Mouse (Mus musculus) layer of hippocampus, adult 11-12 months (tissue): Measurements from ENCODE around the gene Hist2h2ac.
A peak's percentile ranks its signal among the peaks of the same experiment; 100 is the strongest.
"Not testable (repeated sequence)": the region's sequence is repeated elsewhere in the genome, so short reads cannot be mapped to it uniquely, and the experiment has no call there.

Source experiments
- DNase-seq: peaks from one replicate; pipeline ENCODE4 v3.0.0; 2022; ENCODE audit warnings: low spot score

The Hist2h2ac gene

GRCm38 (mm10) chr3:96220765-96221639 is at the start of gene Hist2h2ac, which contains the start of gene Hist2h2be:
TSS of gene Hist2h2ac (minus strand) at chr3:96220880.
TSS of gene Hist2h2be (plus strand) at chr3:96221119.
- DNase-seq, result peak; percentile 91

DNA sequence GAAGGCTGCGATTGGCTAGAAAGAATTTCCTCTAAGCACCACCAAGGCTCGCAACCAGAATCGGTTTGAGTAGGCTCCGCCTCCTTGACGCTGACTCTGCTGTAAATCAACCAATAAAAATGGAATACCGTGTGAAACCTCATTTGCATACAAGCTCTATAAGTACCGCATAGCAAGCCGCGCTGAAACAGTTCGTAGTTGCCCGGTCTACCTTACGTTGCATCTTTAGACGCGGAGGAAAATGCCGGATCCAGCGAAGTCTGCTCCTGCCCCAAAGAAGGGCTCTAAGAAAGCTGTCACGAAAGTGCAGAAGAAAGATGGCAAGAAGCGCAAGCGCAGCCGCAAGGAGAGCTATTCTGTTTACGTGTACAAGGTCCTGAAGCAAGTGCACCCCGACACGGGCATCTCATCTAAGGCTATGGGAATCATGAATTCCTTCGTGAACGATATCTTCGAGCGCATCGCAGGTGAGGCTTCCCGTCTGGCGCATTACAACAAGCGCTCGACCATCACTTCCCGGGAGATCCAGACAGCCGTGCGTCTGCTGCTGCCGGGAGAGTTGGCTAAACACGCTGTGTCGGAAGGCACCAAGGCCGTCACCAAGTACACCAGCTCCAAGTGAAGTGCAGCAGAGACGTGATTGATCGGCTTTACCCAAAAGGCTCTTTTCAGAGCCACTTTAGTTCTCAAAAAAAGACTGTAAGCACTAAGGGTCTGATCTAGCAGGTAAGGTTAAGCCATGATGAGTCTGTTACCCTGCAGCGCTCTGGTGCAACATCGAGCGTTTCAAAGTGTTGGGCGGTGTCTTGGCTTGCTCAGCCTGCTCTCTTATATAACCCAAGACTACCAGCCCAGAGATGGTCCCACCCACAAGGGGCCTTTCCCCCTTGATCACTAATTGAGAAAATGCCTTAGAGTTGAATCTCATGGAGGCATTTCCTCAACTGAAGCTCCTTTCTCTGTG is 49.1 kb upstream of the Hist2h2ac start, which contains the start of gene Hist2h2bb:
Gene Hist2h2bb, plus strand, starts transcription at position 242 of the 964 bp plus-strand sequence.
- DNase-seq, result peak; percentile 95

- not testable (repeated sequence) for DNase-seq
Measured at GRCm38 (mm10) chr3:96268776-96269378, 48.2 kb upstream of the Hist2h2ac start.

DNA sequence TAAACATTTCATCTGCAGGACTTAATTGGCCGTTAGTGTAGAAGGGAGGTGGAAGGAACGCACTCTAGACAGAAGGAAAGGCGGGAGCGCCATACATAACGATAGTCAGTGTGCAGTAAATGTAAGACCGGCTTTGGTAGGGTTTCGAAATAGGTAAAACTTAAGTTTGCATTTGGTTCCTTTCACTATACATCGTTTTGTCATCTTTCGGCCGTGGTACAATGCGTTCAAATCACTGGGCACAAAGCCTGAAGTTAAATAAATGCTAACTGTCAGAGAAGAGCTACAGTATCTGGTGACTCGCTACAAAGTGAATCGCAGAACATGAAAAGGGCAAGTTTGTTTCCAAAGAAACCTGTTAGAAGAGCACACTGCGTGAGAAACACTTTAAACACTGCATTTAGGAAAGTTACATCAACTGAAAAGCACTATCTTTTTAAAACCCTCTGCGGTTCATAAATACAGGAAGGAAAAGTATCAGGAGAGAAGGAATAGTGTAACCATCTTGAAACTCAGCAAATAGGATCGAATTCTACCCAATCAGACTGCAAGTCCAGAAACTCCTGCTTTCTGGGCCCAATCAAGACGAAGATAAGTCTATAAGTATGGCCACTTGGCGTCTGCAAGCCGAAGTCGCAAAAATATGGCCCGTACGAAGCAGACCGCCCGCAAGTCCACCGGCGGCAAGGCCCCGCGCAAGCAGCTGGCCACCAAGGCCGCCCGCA is 47.5 kb upstream of the Hist2h2ac start, which contains the start of gene Hist2h3b:
Gene Hist2h3b, plus strand, starts transcription at position 604 of the 725 bp plus-strand sequence.
- DNase-seq, result peak; percentile 82

GRCm38 (mm10) chr3:96267541-96267940 is 46.9 kb upstream of the Hist2h2ac start:
- no peak for DNase-seq

- DNase-seq, result no peak
Measured at GRCm38 (mm10) chr3:96266132-96266710, 45.5 kb upstream of the Hist2h2ac start.

DNA sequence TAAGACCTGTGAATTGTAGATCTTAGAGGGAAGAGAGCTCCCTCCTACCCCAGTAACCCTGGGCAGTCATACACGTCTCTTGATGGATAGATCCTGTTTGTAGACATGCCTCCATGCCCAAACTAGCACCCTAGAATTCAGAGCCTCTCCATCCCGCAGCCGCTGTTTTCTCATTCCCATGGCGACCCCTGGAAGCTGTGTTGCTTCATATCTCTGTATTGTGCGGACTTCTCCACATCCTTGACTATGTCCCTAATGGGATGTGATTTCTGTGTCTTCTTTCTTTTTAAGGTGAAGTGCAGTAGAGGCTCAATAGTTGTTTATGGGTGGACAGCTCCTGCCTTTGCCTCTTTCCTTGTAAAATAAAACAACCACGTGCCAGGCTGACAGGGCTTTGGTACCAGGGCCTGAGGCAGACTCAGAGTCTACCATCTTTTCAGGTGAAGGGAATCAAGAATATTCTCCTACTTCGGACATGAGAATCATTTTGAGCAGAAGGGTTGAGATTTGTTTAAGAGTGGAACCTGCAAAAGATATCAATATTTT is 43.8 kb upstream of the Hist2h2ac start:
- no peak for DNase-seq

DNA sequence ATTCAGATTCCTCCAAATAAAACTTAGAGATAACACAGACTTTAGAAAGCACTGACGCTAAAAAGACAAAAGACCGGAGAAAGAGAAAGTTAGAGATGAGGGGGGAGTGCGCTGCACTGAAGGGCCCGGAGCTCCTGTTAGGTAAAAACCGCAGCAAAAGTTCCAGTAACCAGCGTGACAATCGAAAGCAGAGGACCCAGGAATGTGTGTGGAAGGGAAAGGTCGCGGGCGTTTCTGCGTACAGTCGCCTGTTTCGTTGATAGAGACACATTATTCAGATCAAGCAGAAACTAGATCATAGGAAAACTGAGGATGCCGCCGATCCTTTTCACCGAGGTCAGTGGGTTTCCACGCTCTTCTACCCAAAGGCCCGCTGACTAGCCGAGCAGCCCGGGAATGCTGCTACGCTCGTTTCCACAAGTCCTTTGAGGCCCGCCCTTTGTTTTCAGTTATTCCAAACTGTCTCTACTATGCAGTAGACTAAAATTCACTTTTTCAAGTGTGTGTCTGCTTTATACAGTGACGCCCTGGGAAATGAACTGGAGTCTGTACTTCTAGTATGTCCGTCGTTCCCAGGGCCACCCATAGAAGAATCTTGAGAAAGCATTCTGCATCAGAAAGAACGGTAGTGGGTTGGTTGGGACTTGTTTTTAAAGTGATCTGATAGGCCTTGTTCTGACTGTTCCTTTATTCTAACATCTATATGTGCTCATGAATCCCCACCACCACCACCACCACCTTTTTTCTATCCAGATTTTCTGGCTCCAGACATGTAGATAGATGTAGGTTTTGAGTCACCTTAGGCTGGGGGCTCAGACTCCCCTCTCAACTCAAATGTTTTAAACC is 43.1 kb upstream of the Hist2h2ac start:
- DNase-seq, result peak; percentile 60

DNA sequence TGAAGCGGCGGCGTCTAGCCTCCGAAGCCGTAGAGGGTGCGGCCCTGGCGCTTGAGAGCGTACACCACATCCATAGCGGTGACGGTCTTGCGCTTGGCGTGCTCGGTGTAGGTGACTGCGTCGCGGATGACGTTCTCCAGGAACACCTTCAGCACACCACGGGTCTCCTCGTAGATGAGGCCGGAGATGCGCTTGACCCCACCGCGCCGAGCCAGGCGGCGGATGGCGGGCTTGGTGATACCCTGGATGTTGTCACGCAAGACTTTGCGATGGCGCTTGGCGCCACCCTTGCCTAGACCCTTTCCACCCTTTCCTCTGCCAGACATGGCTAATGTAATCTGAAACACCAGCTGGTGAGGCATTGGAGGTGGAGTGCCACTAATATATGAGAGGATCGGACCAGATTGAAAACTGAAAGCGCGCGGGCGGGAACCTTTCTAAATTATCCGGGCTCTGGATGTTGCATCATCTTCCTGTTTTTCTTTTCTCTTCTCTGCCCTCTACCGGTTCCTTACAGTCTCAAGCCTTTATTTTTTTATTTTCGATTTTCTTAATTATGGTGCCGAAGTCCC is 42.4 kb upstream of the Hist2h2ac start, which contains the start of gene Hist2h4:
Gene Hist2h4, minus strand, starts transcription at position 333 of the 572 bp plus-strand sequence.
- DNase-seq, result peak; percentile 98

DNA sequence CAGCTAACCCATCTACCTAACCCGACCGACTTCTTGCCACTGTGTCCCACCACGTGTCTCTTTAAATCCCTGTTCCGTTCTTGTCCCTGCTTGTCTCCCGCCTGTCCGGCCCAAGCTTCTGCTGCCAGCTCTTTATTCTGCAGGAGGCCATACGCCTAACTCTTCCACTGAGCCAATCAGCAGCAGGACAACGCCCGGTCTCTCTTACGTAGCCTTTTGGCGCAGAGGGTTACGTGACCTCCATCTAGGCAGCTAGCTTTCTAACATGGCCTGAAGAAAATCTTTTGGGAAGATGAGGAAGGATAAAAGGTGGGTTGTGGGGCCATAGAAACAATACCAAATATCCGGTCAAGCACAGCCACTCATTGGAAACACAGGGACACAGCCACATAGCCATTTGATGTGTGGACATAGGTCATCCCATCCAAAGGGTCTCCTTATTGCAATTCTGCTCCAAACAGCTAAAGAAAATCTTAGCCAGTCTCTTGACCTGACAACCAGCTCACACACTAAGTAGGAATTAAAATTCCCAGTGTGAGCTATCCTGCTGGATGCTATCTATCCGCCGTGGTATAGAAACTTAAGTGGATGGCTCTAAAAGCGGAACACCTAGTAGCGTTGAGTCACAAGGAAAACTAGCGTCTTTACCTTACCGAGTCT is 41.7 kb upstream of the Hist2h2ac start:
- DNase-seq, result peak; percentile 84

- DNase-seq, result no peak
Measured at GRCm38 (mm10) chr3:96261623-96262022, 40.9 kb upstream of the Hist2h2ac start.

GRCm38 (mm10) chr3:96260220-96260619 is 39.5 kb upstream of the Hist2h2ac start:
- DNase-seq, result no peak

DNA sequence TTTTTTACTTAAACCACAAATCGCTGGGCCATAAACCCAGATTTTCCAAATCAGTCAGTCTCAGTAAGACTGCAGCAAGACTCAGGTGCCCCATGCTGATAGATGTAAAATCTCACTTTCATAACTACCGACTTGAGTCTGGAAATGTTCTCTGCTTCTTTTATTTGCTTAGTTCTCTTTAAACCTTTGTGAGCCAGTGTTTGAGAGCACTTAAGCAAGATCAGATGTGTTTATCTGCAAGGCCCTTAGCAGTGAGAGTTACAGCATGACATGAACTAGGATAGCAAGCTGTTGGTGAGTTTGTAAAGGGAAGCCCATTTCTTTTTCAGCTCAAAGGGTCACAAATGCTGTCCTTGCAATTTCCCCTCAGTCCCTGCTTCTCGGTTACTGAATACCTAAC is 36.5 kb upstream of the Hist2h2ac start:
- DNase-seq, result no peak

GRCm38 (mm10) chr3:96255926-96256593 is 35.4 kb upstream of the Hist2h2ac start:
- DNase-seq, result no peak

- DNase-seq, result no peak
Measured at GRCm38 (mm10) chr3:96254683-96255355, 34.1 kb upstream of the Hist2h2ac start.

GRCm38 (mm10) chr3:96251787-96252186 is 31.1 kb upstream of the Hist2h2ac start:
- no peak for DNase-seq

GRCm38 (mm10) chr3:96250890-96251289 is 30.2 kb upstream of the Hist2h2ac start:
- no peak for DNase-seq

DNA sequence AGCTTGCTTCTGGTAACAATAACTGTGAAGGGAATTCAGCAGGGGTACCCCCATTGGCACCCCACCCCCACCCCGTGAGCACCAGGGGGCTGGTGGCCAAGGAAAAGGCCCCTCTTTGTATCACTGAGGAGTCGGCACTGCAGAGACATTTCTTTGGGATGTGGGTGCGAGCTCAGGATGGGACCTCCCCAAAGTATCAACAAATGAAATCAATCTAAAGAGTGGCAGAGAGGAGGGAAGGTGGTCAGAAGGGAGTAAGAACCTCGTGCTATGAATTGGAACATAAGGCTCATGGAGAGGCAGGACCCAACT is 28.3 kb upstream of the Hist2h2ac start:
- no peak for DNase-seq
